8 mouse cellular contexts compared by ENCODE assay signal in the genomic region with DNA sequence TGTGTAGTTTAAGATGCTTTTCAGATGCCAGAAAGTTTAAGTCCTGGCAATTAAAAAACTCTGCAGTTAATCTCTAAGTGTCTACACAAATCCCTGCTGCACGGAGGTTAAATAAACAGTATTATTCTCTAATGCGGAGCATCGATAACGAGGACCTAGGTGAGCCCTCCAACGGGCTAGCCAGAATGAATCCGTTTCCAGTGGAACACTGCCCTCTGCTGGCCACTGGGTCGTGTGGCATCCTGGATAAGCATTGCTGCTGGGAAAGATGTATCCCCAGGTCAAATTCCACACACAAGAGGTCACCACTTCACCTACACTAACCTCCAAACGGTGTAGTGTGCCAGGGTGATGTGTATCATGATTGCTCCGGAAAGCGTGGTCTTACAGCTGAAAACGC. TPM values are rescaled to one million over a fixed set of nuclear protein-coding genes. Genes with fewer than 3 reads are reported as not detected.
DNase-seq lines count a peak whose midpoint lies in the region; ATAC-seq and TF ChIP-seq lines count a peak whose summit lies in the region.

No protein-coding gene starts in this region.

- no peak for TF ChIP-seq POLR2A in lung, adult 2 months (IDR thresholded peaks at IDR 0.05; ENCODE audit: borderline replicate concordance, extremely low read depth, low read depth, low read length)

- H3K27me3 ChIP-seq in heart, embryonic 12.5 days (replicated peaks) = no peaks in the 10 kb centered on the region
- H3K27me3 ChIP-seq in kidney, postnatal 0 days (ENCODE audit: insufficient read depth, low read length) = no peaks in the 10 kb centered on the region

- TF ChIP-seq CTCF in kidney, postnatal 0 days (IDR thresholded peaks at IDR 0.05; ENCODE audit: low read depth) = peak; percentile 97
- peak; percentile 98 for TF ChIP-seq CTCF in lung, adult 2 months (IDR thresholded peaks at IDR 0.05; ENCODE audit: insufficient read depth, low read length)

- 0 out of 2 replicates have a peak, but pooled peaks cover 6% of the 10 kb centered on the region for H3K36me3 ChIP-seq in heart, embryonic 12.5 days
- no peaks in the 10 kb centered on the region for H3K36me3 ChIP-seq in kidney, postnatal 0 days (ENCODE audit: insufficient read depth, low read length)

- 4% methylated on average over 11 of the region's 11 CpGs for WGBS in heart, embryonic 12.5 days
- WGBS in kidney, postnatal 0 days = 1% methylated on average over 11 of the region's 11 CpGs
- 4% methylated on average over 11 of the region's 11 CpGs for WGBS in lung, adult 2 months

- peak; percentile 68; the same call in 1 of the 2 replicates for ATAC-seq in erythroid progenitor cell, adult 5-6 weeks (replicated peaks; ENCODE audit: low FRiP score, poor library complexity, severe bottlenecking)
- ATAC-seq in heart, embryonic 12.5 days (ENCODE audit: insufficient number of reproducible peaks, low FRiP score) = 0 out of 2 replicates have a peak, but pooled peaks have one; percentile 30
- ATAC-seq in kidney, postnatal 0 days (replicated peaks; ENCODE audit: low FRiP score, low read depth) = peak; percentile 44
- peak; percentile 73; the same call in 1 of the 2 replicates for ATAC-seq in neutrophil, adult 5-6 weeks (ENCODE audit: extremely low read depth, insufficient number of reproducible peaks, low FRiP score, poor library complexity, severe bottlenecking)

- H3K9ac ChIP-seq in heart, embryonic 12.5 days = no peak overlapping the region
- no peak overlapping the region for H3K9ac ChIP-seq in kidney, postnatal 0 days (ENCODE audit: low read depth, low read length)

- H3K4me1 ChIP-seq in heart, embryonic 12.5 days (replicated peaks) = no peaks in the 10 kb centered on the region
- H3K4me1 ChIP-seq in kidney, postnatal 0 days (replicated peaks; ENCODE audit: insufficient read depth, low read length) = no peaks in the 10 kb centered on the region
- H3K4me1 ChIP-seq in lung, adult 2 months (ENCODE audit: control insufficient read depth, insufficient read depth, low read length) = 0 out of 2 replicates have a peak, but pooled peaks cover 2% of the 10 kb centered on the region

- H3K4me2 ChIP-seq in heart, embryonic 12.5 days = no peak overlapping the region
- H3K4me2 ChIP-seq in kidney, postnatal 0 days (ENCODE audit: low read length) = no peak overlapping the region

- no peak overlapping the region for H3K4me3 ChIP-seq in heart, embryonic 12.5 days
- H3K4me3 ChIP-seq in kidney, postnatal 0 days (replicated peaks; ENCODE audit: low read depth, low read length) = no peak overlapping the region
- H3K4me3 ChIP-seq in lung, adult 2 months (replicated peaks; ENCODE audit: extremely low read depth, low read depth, low read length) = no peak overlapping the region

- peak; percentile 51 to 65 for DNase-seq in CD8-positive naive resting alpha-beta T cell, adult 2 months (ENCODE audit: low read depth in 2 of 2, low spot score in 2 of 2)
- peak; percentile 88 for DNase-seq in brain, adult 2 months (ENCODE audit: low read depth, low spot score)
- peak; percentile 77 for DNase-seq in kidney, postnatal 0 days (ENCODE audit: low spot score)
- DNase-seq in lung, adult 2 months = peak; percentile 73
- DNase-seq in thymus, adult 18-20 months = peak; percentile 25 to 34

- no peak overlapping the region for H3K27ac ChIP-seq in heart, embryonic 12.5 days (ENCODE audit: poor library complexity, severe bottlenecking)
- H3K27ac ChIP-seq in kidney, postnatal 0 days = no peak overlapping the region

- 0 out of 2 replicates have a peak, but pooled peaks cover 3% of the 10 kb centered on the region for H3K9me3 ChIP-seq in heart, embryonic 12.5 days (replicated peaks)
- H3K9me3 ChIP-seq in kidney, postnatal 0 days (replicated peaks; ENCODE audit: low read length) = no peaks in the 10 kb centered on the region

RNA-seq across cellular contexts. Expression of a gene that starts 15.2 kb away (rescaled TPM):
- total RNA-seq in erythroid progenitor cell, adult 5-6 weeks (2015; ENCODE audit: low replicate concordance) = 3.4 TPM in 1 of 2 replicates, not detected in the other
- 2.6 TPM in 1 of 2 replicates, not detected in the other for total RNA-seq in erythroid progenitor cell, adult 5-6 weeks (2017; ENCODE audit: low replicate concordance)
- polyA plus RNA-seq in heart, embryonic 12.5 days (2016; fragmentation: Nextera tagmentation; extraction: Ambion mirVana) = 4.6 and 5.0 TPM in 2 replicates
- polyA plus RNA-seq in kidney, postnatal 0 days (2015; fragmentation: Nextera tagmentation; extraction: Ambion mirVana) = 8.2 and 9.3 TPM in 2 replicates
- polyA plus RNA-seq in lung, adult 2 months (2012; rRNA removed) = 0.67 and 0.77 TPM in 2 replicates
- 1.2 and 2.1 TPM in 2 replicates for total RNA-seq in neutrophil, adult 5-6 weeks (2017)

RNA-seq across cellular contexts. Expression of a gene that starts 17.4 kb away (rescaled TPM):
- 31.4 and 37.3 TPM in 2 replicates for total RNA-seq in erythroid progenitor cell, adult 5-6 weeks (2015; ENCODE audit: low replicate concordance)
- 16.6 and 21.4 TPM in 2 replicates for total RNA-seq in erythroid progenitor cell, adult 5-6 weeks (2017; ENCODE audit: low replicate concordance)
- polyA plus RNA-seq in heart, embryonic 12.5 days (2016; fragmentation: Nextera tagmentation; extraction: Ambion mirVana) = 11.7 and 13.0 TPM in 2 replicates
- polyA plus RNA-seq in kidney, postnatal 0 days (2015; fragmentation: Nextera tagmentation; extraction: Ambion mirVana) = 7.5 and 9.7 TPM in 2 replicates
- polyA plus RNA-seq in lung, adult 2 months (2012; rRNA removed) = 9.0 and 13.3 TPM in 2 replicates
- total RNA-seq in neutrophil, adult 5-6 weeks (2017) = 57.0 and 57.7 TPM in 2 replicates

Comparison
In these comparisons a context has a peak if more than half of its experiments do, and no peak if none do; other contexts are left out.
1. DNase-seq: peak in every context shown above with its lines; median percentile 88 in brain, adult 2 months; 77 in kidney, postnatal 0 days; 73 in lung, adult 2 months; 58 in CD8-positive naive resting alpha-beta T cell, adult 2 months; 30 in thymus, adult 18-20 months.